Mouse (Mus musculus): ENCODE results near the gene Otop3. TPM values are rescaled to one million over a fixed set of nuclear protein-coding genes. Genes with fewer than 3 reads are reported as not detected.
"Not testable (repeated sequence)": the region's sequence is repeated elsewhere in the genome, so short reads cannot be mapped to it uniquely, and the experiment has no call there.

Gene Otop3
- polyA plus RNA-seq, 1 experiment from 2014 or later: 0.90 TPM

DNA sequence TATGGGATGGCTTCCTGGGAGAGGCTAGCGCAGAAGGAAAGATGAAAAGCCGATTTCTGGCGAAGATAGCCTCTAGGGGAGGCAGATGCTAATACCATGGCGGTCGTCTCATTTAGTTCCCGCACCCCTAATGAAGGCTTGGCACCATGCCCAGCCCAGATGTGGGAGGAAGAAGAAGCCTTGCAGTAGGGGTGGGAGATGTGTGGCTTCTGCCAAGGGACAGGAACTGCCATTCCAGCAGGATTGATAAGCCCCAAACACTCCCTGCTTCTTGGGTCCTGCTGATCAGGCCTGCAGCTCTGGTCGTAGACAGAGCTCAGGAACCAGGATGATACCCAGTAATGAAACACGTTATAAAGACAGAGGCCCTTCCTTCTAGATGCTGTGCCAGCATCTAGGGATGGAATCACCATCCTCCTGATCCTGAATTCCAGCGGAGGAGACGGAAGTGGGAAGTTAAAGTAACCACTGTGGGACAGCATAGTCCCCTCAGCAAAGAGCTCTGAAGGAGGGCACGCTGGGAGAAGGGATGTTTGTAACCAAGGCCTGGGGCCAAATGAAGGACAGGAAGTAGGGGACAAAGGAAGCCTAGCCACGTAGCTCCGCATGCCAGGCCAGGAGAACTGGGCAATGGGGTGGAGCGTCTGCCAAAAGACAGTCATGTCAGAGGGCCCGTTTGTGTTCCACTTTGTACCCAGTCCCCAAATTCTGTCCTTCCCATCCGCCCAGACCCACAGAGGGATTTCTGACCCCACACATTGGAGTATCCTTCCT is 49.4 kb downstream of the Otop3 start:
- Histone ChIP-seq H3K27me3 (replicated peaks) (no peaks in the 10 kb centered on the region), H3K4me2 (peak overlapping the region; percentile 80), H3K9ac (peak overlapping the region; percentile 81), H3K27ac (peak overlapping the region; percentile 87), H3K36me3 (replicated peaks) (no peaks in the 10 kb centered on the region), H3K9me3 (no peaks in the 10 kb centered on the region), H3K4me3 (peak overlapping the region; percentile 59), H3K4me1 (peaks cover 44% of the 10 kb centered on the region)
- WGBS: 33% methylated on average over 16 of the region's 16 CpGs
- no peak for ATAC-seq (replicated peaks)

DNA sequence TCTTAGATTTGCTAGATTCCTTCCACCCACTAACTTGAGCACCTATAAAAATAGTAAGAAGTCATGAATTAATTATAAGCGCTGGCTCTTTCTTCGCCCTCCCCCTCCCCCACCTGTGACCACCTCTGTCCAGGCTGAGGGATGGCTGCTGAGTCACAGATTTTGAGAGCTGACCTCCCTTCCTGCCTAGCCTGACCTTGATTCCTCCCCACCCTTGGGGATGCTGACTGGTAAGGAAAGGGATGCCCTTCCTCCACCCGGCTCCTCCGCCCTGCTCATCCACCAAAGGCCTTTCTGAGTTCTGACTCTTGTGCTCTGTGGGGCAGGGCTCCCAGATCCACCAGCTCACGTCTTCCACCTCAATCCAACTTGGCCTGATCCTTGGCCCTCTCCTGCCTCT is 50.1 kb downstream of the Otop3 start:
- Histone ChIP-seq H3K4me2 (peak overlapping the region; percentile 80), H3K9me3 (no peaks in the 10 kb centered on the region), H3K27me3 (replicated peaks) (no peaks in the 10 kb centered on the region), H3K4me3 (no peak overlapping the region), H3K36me3 (replicated peaks) (no peaks in the 10 kb centered on the region), H3K9ac (no peak overlapping the region; the same call in 1 of the 2 replicates), H3K4me1 (peaks cover 44% of the 10 kb centered on the region), H3K27ac (peak overlapping the region; percentile 87; the same call in 1 of the 2 replicates)
- ATAC-seq (replicated peaks): no peak
- 82% methylated on average over 5 of the region's 5 CpGs for WGBS

DNA sequence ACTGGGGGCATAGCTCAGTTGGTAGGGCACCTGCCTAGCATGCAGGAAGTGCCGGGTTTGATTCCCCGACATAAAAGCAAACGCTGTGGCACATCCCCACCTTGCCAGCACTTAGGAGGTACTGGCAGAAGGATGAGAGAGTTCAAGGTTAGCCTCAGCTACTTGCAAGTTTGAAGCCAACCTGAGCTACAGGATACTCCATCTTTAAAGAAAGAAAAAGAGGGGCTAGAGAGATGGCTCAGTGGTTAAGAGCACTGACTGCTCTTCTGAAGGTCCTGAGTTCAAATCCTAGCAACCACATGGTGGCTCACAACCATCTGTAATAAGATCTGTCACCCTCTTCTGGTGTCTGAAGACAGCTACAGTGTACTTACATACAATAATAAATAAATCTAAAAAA is 52.3 kb downstream of the Otop3 start:
- ATAC-seq (replicated peaks): not testable (repeated sequence)

DNA sequence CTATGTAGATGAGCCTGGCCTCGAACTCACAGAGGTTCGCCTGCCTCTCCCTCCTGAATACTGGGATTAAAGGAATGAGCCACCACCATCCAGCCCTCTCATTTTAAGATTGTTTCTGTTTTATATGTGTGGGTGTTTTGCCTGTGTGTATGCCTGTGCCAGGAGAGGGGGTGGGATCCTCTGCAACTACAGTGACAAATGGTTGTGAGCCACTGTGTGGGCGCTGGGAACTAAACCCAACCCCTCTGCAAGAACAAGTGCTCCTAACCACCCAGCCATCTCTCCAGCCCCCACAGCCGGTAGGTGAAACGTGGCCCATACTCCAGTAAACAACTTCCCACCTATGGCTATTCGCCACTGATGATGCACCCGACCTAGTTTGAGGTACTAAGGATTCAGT is 56.8 kb downstream of the Otop3 start:
- Histone ChIP-seq H3K4me1 (0 out of 2 replicates have a peak, but pooled peaks cover 1% of the 10 kb centered on the region), H3K9me3 (no peaks in the 10 kb centered on the region), H3K27ac (no peak overlapping the region), H3K36me3 (replicated peaks) (peaks cover 43% of the 10 kb centered on the region), H3K4me2 (no peak overlapping the region), H3K27me3 (replicated peaks) (no peaks in the 10 kb centered on the region), H3K9ac (no peak overlapping the region), H3K4me3 (no peak overlapping the region)
- no peak for ATAC-seq (replicated peaks)
- 94% methylated on average over 7 of the region's 7 CpGs for WGBS

More for the DNA sequence above, 52.3 kb downstream of the Otop3 start:
- not testable (repeated sequence) for H3K9ac ChIP-seq; H3K4me2 ChIP-seq; H3K4me3 ChIP-seq; H3K27ac ChIP-seq; H3K36me3 ChIP-seq (replicated peaks); H3K27me3 ChIP-seq (replicated peaks); H3K9me3 ChIP-seq
- WGBS: 90% methylated on average over 3 of the region's 3 CpGs
- peaks cover 38% of the 10 kb centered on the region for H3K4me1 ChIP-seq

DNA sequence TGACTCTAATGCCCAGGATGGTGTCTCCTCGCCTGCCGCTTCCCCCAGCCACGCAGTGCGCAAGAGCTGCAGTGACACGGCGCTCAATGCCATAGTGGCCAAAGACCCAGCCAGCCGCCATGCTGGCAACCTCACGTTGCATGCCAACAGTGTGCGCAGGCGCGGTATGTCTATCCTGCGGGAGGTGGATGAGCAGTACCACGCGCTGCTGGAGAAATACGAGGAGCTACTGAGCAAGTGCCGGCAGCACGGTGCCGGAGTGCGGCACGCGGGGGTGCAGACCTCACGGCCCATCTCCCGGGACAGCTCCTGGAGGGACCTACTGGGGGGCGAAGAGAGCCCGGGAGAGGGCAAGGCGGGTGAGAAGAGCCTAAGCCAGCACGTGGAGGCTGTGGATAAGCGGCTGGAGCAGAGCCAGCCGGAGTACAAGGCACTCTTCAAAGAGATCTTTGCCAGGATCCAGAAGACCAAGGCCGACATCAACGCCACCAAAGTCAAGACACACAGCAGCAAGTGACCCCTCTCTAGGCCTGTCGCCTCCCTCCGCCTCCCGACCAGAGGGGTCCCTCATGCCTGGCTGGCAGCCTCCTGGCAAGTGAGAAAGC is 59.3 kb downstream of the Otop3 start:
- no peak for ATAC-seq (replicated peaks)

More for the DNA sequence above, 59.3 kb downstream of the Otop3 start:
- no peaks in the 10 kb centered on the region for H3K9me3 ChIP-seq
- no peak overlapping the region for H3K27ac ChIP-seq
- H3K4me1 ChIP-seq: no peaks in the 10 kb centered on the region
- H3K36me3 ChIP-seq (replicated peaks): peaks cover 43% of the 10 kb centered on the region
- no peak overlapping the region for H3K4me2 ChIP-seq
- no peak overlapping the region for H3K9ac ChIP-seq
- no peak overlapping the region for H3K4me3 ChIP-seq
- no peaks in the 10 kb centered on the region for H3K27me3 ChIP-seq (replicated peaks)
- WGBS: 72% methylated on average over 34 of the region's 34 CpGs

Other genes with a start within 250 kb of the Otop3 start
- 0.49 and 1.1 TPM in 2 replicates for gene Rab37, start 243.3 kb upstream of the Otop3 start, polyA plus RNA-seq (2015; fragmentation: Nextera tagmentation; extraction: Ambion mirVana)
- 0.20 and 0.27 TPM in 2 replicates for gene Cd300lf, start 200.7 kb upstream of the Otop3 start, polyA plus RNA-seq (2015; fragmentation: Nextera tagmentation; extraction: Ambion mirVana)
- gene Slc9a3r1, start 171.4 kb upstream of the Otop3 start, polyA plus RNA-seq (2015; fragmentation: Nextera tagmentation; extraction: Ambion mirVana): 46.4 and 54.6 TPM in 2 replicates
- 12.6 and 15.3 TPM in 2 replicates for gene Tmem104, start 147.2 kb upstream of the Otop3 start, polyA plus RNA-seq (2015; fragmentation: Nextera tagmentation; extraction: Ambion mirVana)
- gene Nat9, start 146.9 kb upstream of the Otop3 start, polyA plus RNA-seq (2015; fragmentation: Nextera tagmentation; extraction: Ambion mirVana): 22.5 and 25.5 TPM in 2 replicates
- 0.21 and 0.26 TPM in 2 replicates for gene Grin2c, start 67.5 kb upstream of the Otop3 start, polyA plus RNA-seq (2015; fragmentation: Nextera tagmentation; extraction: Ambion mirVana)
- gene Fdxr, start 57.7 kb upstream of the Otop3 start, polyA plus RNA-seq (2015; fragmentation: Nextera tagmentation; extraction: Ambion mirVana): 21.5 and 22.1 TPM in 2 replicates
- gene Fads6, start 37.1 kb upstream of the Otop3 start, polyA plus RNA-seq (2015; fragmentation: Nextera tagmentation; extraction: Ambion mirVana): 0.96 and 1.0 TPM in 2 replicates
- 0.17 TPM in 1 of 2 replicates, not detected in the other for gene Otop2, start 27.6 kb upstream of the Otop3 start, polyA plus RNA-seq (2015; fragmentation: Nextera tagmentation; extraction: Ambion mirVana)
- gene Ush1g, start 12.7 kb upstream of the Otop3 start, polyA plus RNA-seq (2015; fragmentation: Nextera tagmentation; extraction: Ambion mirVana): 0.09 and 0.18 TPM in 2 replicates
- gene Hid1, start 33.0 kb downstream of the Otop3 start, polyA plus RNA-seq (2015; fragmentation: Nextera tagmentation; extraction: Ambion mirVana): 67.0 and 67.2 TPM in 2 replicates
- 26.9 and 27.3 TPM in 2 replicates for gene Cdr2l, start 47.2 kb downstream of the Otop3 start, polyA plus RNA-seq (2015; fragmentation: Nextera tagmentation; extraction: Ambion mirVana)
- 182 and 191 TPM in 2 replicates for gene Mrpl58, start 69.0 kb downstream of the Otop3 start, polyA plus RNA-seq (2015; fragmentation: Nextera tagmentation; extraction: Ambion mirVana)
- 782 and 789 TPM in 2 replicates for gene Atp5h, start 85.2 kb downstream of the Otop3 start, polyA plus RNA-seq (2015; fragmentation: Nextera tagmentation; extraction: Ambion mirVana)
- 32.3 and 34.8 TPM in 2 replicates for gene Kctd2, start 85.4 kb downstream of the Otop3 start, polyA plus RNA-seq (2015; fragmentation: Nextera tagmentation; extraction: Ambion mirVana)
- gene Trim80, start 105.8 kb downstream of the Otop3 start, polyA plus RNA-seq (2015; fragmentation: Nextera tagmentation; extraction: Ambion mirVana): not detected in 2 replicates
- gene Slc16a5, start 127.7 kb downstream of the Otop3 start, polyA plus RNA-seq (2015; fragmentation: Nextera tagmentation; extraction: Ambion mirVana): 0.09 and 0.42 TPM in 2 replicates
- gene Armc7, start 140.9 kb downstream of the Otop3 start, polyA plus RNA-seq (2015; fragmentation: Nextera tagmentation; extraction: Ambion mirVana): 20.6 and 20.9 TPM in 2 replicates
- gene Nt5c, start 157.1 kb downstream of the Otop3 start, polyA plus RNA-seq (2015; fragmentation: Nextera tagmentation; extraction: Ambion mirVana): 98.4 and 108 TPM in 2 replicates
- gene Jpt1, start 179.7 kb downstream of the Otop3 start, polyA plus RNA-seq (2015; fragmentation: Nextera tagmentation; extraction: Ambion mirVana): 1,600 and 1,616 TPM in 2 replicates
- 990 and 1,015 TPM in 2 replicates for gene Sumo2, start 201.5 kb downstream of the Otop3 start, polyA plus RNA-seq (2015; fragmentation: Nextera tagmentation; extraction: Ambion mirVana)
- gene Nup85, start 229.7 kb downstream of the Otop3 start, polyA plus RNA-seq (2015; fragmentation: Nextera tagmentation; extraction: Ambion mirVana): 106 and 118 TPM in 2 replicates